Mouse (Mus musculus): ENCODE data around the gene Hspbp1. TPM values are rescaled to one million over a fixed set of nuclear protein-coding genes. Genes with fewer than 3 reads are reported as not detected.

Gene Hspbp1
- polyA plus RNA-seq, 1 experiment from 2014 or later = 103 TPM

- H3K36me3 ChIP-seq = peaks cover 11% of the 10 kb centered on the region; the same call in 1 of the 2 replicates
- no peaks in the 10 kb centered on the region for H3K27me3 ChIP-seq
- H3K4me2 ChIP-seq (replicated peaks) = no peak overlapping the region
- H3K9me3 ChIP-seq = no peaks in the 10 kb centered on the region
- H3K4me3 ChIP-seq = no peak overlapping the region
- ATAC-seq (ENCODE audit: insufficient number of reproducible peaks, insufficient read depth, low FRiP score, low TSS enrichment) = no peak
- no peak overlapping the region for H3K27ac ChIP-seq
- WGBS = 70% methylated on average over 5 of the region's 5 CpGs
- no peak overlapping the region for H3K9ac ChIP-seq
- H3K4me1 ChIP-seq = peaks cover 22% of the 10 kb centered on the region
Observed at GRCm38 (mm10) chr7:4653351-4653750, 31.5 kb downstream of the Hspbp1 start.

- WGBS = 92% methylated on average over 5 of the region's 5 CpGs
Observed at GRCm38 (mm10) chr7:4652726-4653125, 32.1 kb downstream of the Hspbp1 start.

GRCm38 (mm10) chr7:4651581-4651980 lies 33.3 kb downstream of the Hspbp1 start:
- no peak overlapping the region for H3K4me2 ChIP-seq (replicated peaks)
- peaks cover 15% of the 10 kb centered on the region for H3K36me3 ChIP-seq
- no peaks in the 10 kb centered on the region for H3K27me3 ChIP-seq
- no peak overlapping the region for H3K4me3 ChIP-seq
- no peak for ATAC-seq (ENCODE audit: insufficient number of reproducible peaks, insufficient read depth, low FRiP score, low TSS enrichment)
- no peaks in the 10 kb centered on the region for H3K9me3 ChIP-seq
- no peak overlapping the region for H3K9ac ChIP-seq
- no peak overlapping the region for H3K27ac ChIP-seq
- H3K4me1 ChIP-seq = peaks cover 9% of the 10 kb centered on the region
- 82% methylated on average over 8 of the region's 8 CpGs for WGBS

More at GRCm38 (mm10) chr7:4652726-4653125, 32.1 kb downstream of the Hspbp1 start:
- Histone ChIP-seq H3K36me3 (peaks cover 11% of the 10 kb centered on the region; the same call in 1 of the 2 replicates), H3K4me3 (no peak overlapping the region), H3K27me3 (no peaks in the 10 kb centered on the region), H3K9me3 (no peaks in the 10 kb centered on the region), H3K27ac (no peak overlapping the region), H3K4me1 (peaks cover 20% of the 10 kb centered on the region), H3K9ac (no peak overlapping the region), H3K4me2 (replicated peaks) (no peak overlapping the region)
- no peak for ATAC-seq (ENCODE audit: insufficient number of reproducible peaks, insufficient read depth, low FRiP score, low TSS enrichment)

GRCm38 (mm10) chr7:4647992-4648391 lies 36.9 kb downstream of the Hspbp1 start:
- Histone ChIP-seq H3K36me3 (peaks cover 46% of the 10 kb centered on the region), H3K4me2 (replicated peaks) (no peak overlapping the region), H3K27ac (no peak overlapping the region), H3K27me3 (no peaks in the 10 kb centered on the region), H3K9ac (no peak overlapping the region), H3K4me1 (no peaks in the 10 kb centered on the region), H3K9me3 (no peaks in the 10 kb centered on the region), H3K4me3 (no peak overlapping the region)
- WGBS = 89% methylated on average over 2 of the region's 2 CpGs
- no peak for ATAC-seq (ENCODE audit: insufficient number of reproducible peaks, insufficient read depth, low FRiP score, low TSS enrichment)

- ATAC-seq (ENCODE audit: insufficient number of reproducible peaks, insufficient read depth, low FRiP score, low TSS enrichment) = no peak
- Histone ChIP-seq H3K4me2 (replicated peaks) (no peak overlapping the region), H3K27ac (no peak overlapping the region), H3K36me3 (peaks cover 46% of the 10 kb centered on the region), H3K9me3 (no peaks in the 10 kb centered on the region), H3K4me3 (no peak overlapping the region), H3K4me1 (no peaks in the 10 kb centered on the region), H3K27me3 (no peaks in the 10 kb centered on the region), H3K9ac (no peak overlapping the region)
- WGBS = 73% methylated on average over 6 of the region's 6 CpGs
Observed at GRCm38 (mm10) chr7:4647291-4647690, 37.6 kb downstream of the Hspbp1 start.

GRCm38 (mm10) chr7:4646806-4647205 lies 38.1 kb downstream of the Hspbp1 start:
- no peaks in the 10 kb centered on the region for H3K4me1 ChIP-seq
- no peak overlapping the region for H3K9ac ChIP-seq
- no peak overlapping the region for H3K4me2 ChIP-seq (replicated peaks)
- H3K4me3 ChIP-seq = no peak overlapping the region
- H3K9me3 ChIP-seq = no peaks in the 10 kb centered on the region
- no peak overlapping the region for H3K27ac ChIP-seq
- H3K36me3 ChIP-seq = peaks cover 50% of the 10 kb centered on the region
- H3K27me3 ChIP-seq = no peaks in the 10 kb centered on the region
- no peak for ATAC-seq (ENCODE audit: insufficient number of reproducible peaks, insufficient read depth, low FRiP score, low TSS enrichment)
- 81% methylated on average over 3 of the region's 3 CpGs for WGBS

GRCm38 (mm10) chr7:4643225-4643624 lies 41.6 kb downstream of the Hspbp1 start:
- ATAC-seq (ENCODE audit: insufficient number of reproducible peaks, insufficient read depth, low FRiP score, low TSS enrichment) = no peak
- Histone ChIP-seq H3K9me3 (no peaks in the 10 kb centered on the region), H3K4me1 (no peaks in the 10 kb centered on the region), H3K9ac (no peak overlapping the region), H3K36me3 (peaks cover 80% of the 10 kb centered on the region), H3K27me3 (no peaks in the 10 kb centered on the region), H3K4me3 (no peak overlapping the region), H3K27ac (no peak overlapping the region), H3K4me2 (replicated peaks) (no peak overlapping the region)
- 96% methylated on average over 6 of the region's 6 CpGs for WGBS

GRCm38 (mm10) chr7:4641956-4642355 lies 42.9 kb downstream of the Hspbp1 start:
- ATAC-seq (ENCODE audit: insufficient number of reproducible peaks, insufficient read depth, low FRiP score, low TSS enrichment) = no peak
- Histone ChIP-seq H3K36me3 (peaks cover 79% of the 10 kb centered on the region), H3K27me3 (no peaks in the 10 kb centered on the region), H3K4me3 (no peak overlapping the region), H3K27ac (no peak overlapping the region), H3K4me2 (replicated peaks) (no peak overlapping the region), H3K9me3 (no peaks in the 10 kb centered on the region), H3K4me1 (no peaks in the 10 kb centered on the region), H3K9ac (no peak overlapping the region)
- WGBS = 87% methylated on average over 7 of the region's 7 CpGs

- 82% methylated on average over 11 of the region's 11 CpGs for WGBS
- no peak overlapping the region for H3K27ac ChIP-seq
- no peak for ATAC-seq (ENCODE audit: insufficient number of reproducible peaks, insufficient read depth, low FRiP score, low TSS enrichment)
- H3K9me3 ChIP-seq = no peaks in the 10 kb centered on the region
- H3K4me1 ChIP-seq = no peaks in the 10 kb centered on the region
- no peak overlapping the region for H3K4me2 ChIP-seq (replicated peaks)
- H3K9ac ChIP-seq = no peak overlapping the region
- peaks cover 81% of the 10 kb centered on the region for H3K36me3 ChIP-seq
- H3K4me3 ChIP-seq = no peak overlapping the region
- no peaks in the 10 kb centered on the region for H3K27me3 ChIP-seq
Observed at GRCm38 (mm10) chr7:4641155-4641554, 43.7 kb downstream of the Hspbp1 start.

GRCm38 (mm10) chr7:4636179-4636578 lies 48.7 kb downstream of the Hspbp1 start:
- Histone ChIP-seq H3K9ac (no peak overlapping the region), H3K4me2 (replicated peaks) (no peak overlapping the region), H3K4me3 (no peak overlapping the region), H3K27ac (no peak overlapping the region), H3K27me3 (no peaks in the 10 kb centered on the region), H3K9me3 (no peaks in the 10 kb centered on the region), H3K4me1 (no peaks in the 10 kb centered on the region), H3K36me3 (peaks cover 80% of the 10 kb centered on the region)
- 88% methylated on average over 4 of the region's 4 CpGs for WGBS
- ATAC-seq (ENCODE audit: insufficient number of reproducible peaks, insufficient read depth, low FRiP score, low TSS enrichment) = no peak

GRCm38 (mm10) chr7:4631031-4631430 lies 53.8 kb downstream of the Hspbp1 start, which contains the start of gene Tmem86b:
Tmem86b (minus strand) TSS chr7:4631422.
- Histone ChIP-seq H3K9ac (no peak within 1 kb of the TSS), H3K9me3 (no peaks in the 10 kb centered on the region), H3K4me3 (no peak within 1 kb of the TSS), H3K4me1 (no peaks in the 10 kb centered on the region), H3K27ac (no peak within 1 kb of the TSS), H3K27me3 (no peaks in the 10 kb centered on the region), H3K4me2 (replicated peaks) (no peak within 1 kb of the TSS), H3K36me3 (peaks cover 69% of the 10 kb centered on the region)
- WGBS = 92% methylated on average over 4 of the region's 4 CpGs
- no peak; the same call in 1 of the 2 replicates for ATAC-seq (ENCODE audit: insufficient number of reproducible peaks, insufficient read depth, low FRiP score, low TSS enrichment)

- no peaks in the 10 kb centered on the region for H3K27me3 ChIP-seq
- WGBS = 95% methylated on average over 1 of the region's 1 CpGs
- no peak overlapping the region for H3K9ac ChIP-seq
- no peak overlapping the region for H3K4me3 ChIP-seq
- H3K4me2 ChIP-seq (replicated peaks) = no peak overlapping the region
- H3K4me1 ChIP-seq = no peaks in the 10 kb centered on the region
- no peak overlapping the region for H3K27ac ChIP-seq
- no peak for ATAC-seq (ENCODE audit: insufficient number of reproducible peaks, insufficient read depth, low FRiP score, low TSS enrichment)
- H3K36me3 ChIP-seq = peaks cover 62% of the 10 kb centered on the region
- H3K9me3 ChIP-seq = no peaks in the 10 kb centered on the region
Observed at GRCm38 (mm10) chr7:4630198-4630597, 54.7 kb downstream of the Hspbp1 start.

- H3K36me3 ChIP-seq = peaks cover 58% of the 10 kb centered on the region
- WGBS = 92% methylated on average over 5 of the region's 5 CpGs
Observed at GRCm38 (mm10) chr7:4629586-4629985, 55.3 kb downstream of the Hspbp1 start.

More at GRCm38 (mm10) chr7:4629586-4629985, 55.3 kb downstream of the Hspbp1 start:
- Histone ChIP-seq H3K4me2 (replicated peaks) (no peak overlapping the region), H3K4me1 (no peaks in the 10 kb centered on the region), H3K9ac (no peak overlapping the region), H3K4me3 (no peak overlapping the region), H3K27me3 (no peaks in the 10 kb centered on the region), H3K9me3 (no peaks in the 10 kb centered on the region), H3K27ac (no peak overlapping the region)
- no peak for ATAC-seq (ENCODE audit: insufficient number of reproducible peaks, insufficient read depth, low FRiP score, low TSS enrichment)
